Mouse (Mus musculus) gonadal fat pad, adult 2 months (tissue): ENCODE data around the gene Apol7a. TPM values are rescaled to one million over a fixed set of nuclear protein-coding genes. Genes with fewer than 3 reads are reported as not detected.

Experiments
- DNase-seq: peaks from one replicate; pipeline ENCODE4 v3.0.0-alpha.2; 2012; ENCODE audit warnings: low read depth
- polyA plus RNA-seq: library from polyadenylated mRNA; depleted of rRNA; stranded (reverse); fragments of >200 nt; gene quantifications from 2 replicates; pipeline ENCODE4 v1.2.3, GENCODE M21; 2012; rRNA removed

The Apol7a gene
- polyA plus RNA-seq, 1 experiment: 0.38 TPM

DNA sequence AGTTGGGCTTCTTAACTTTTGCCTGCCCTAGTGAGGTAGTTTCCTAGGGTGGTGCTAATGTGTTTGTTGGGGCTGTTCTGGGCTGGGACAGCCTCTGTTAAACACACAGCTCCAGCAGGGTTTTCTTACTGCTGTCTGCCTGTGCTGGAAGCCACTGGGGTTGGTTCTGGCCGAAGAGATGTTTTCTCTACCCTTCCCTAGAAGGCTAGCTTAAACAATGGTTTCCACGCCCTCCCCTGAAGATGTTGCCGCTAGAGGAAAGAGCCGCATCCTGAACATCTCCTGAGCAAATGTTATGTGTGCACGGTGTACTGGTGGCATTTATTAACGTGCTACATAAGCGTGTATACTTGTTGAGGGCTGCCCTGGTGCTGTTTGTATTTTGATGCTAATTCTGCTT lies 50.8 kb downstream of the Apol7a start:
- DNase-seq: no peak

DNA sequence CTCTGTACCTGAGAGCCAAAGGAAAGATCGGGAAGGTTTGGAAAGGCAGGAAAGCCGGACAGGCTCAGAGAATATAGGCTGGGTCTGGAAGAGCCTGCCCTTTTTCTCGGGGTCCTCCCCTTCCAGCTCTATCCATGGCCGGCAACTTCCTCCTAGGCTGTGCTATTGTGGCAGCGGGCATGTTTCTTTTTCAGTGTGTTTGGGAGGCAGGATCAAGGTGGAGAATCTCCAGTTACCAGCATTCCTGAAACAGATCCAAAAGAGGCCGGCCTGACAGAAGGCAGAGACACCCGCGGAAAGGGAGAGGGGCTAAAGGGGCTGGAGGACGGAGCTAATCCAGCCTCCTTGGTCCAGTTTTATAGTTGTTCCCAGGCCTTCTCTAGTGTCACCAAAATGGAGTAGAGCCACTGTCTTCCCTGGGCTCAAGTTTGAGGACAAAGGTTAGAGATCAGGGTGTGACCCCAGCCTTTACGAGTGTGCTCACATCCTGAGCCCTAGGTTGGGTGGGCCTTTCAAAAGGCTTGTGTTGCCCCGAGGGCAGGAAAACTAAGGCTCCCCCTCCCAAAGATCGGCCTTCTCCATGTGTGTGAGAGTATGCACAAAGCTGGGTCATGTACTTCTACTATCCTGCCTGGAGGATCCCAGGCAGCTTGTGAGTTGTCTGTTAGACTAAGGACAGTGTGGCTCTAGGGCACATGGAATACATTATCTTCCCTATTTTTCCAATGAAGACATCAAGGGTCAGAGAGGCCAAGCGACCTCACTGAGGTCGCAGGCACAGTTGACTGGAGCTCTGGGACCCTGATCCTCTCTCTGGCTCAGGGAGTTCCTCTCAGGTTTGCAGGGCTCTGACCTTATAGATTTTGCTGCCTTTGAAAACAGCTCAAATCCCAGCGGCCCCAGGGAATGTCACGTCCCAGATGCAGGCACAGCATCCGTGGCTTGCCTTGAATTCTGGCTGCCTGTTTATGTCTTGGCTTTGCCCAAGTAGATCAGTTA lies 54.5 kb downstream of the Apol7a start:
- no peak for DNase-seq

DNA sequence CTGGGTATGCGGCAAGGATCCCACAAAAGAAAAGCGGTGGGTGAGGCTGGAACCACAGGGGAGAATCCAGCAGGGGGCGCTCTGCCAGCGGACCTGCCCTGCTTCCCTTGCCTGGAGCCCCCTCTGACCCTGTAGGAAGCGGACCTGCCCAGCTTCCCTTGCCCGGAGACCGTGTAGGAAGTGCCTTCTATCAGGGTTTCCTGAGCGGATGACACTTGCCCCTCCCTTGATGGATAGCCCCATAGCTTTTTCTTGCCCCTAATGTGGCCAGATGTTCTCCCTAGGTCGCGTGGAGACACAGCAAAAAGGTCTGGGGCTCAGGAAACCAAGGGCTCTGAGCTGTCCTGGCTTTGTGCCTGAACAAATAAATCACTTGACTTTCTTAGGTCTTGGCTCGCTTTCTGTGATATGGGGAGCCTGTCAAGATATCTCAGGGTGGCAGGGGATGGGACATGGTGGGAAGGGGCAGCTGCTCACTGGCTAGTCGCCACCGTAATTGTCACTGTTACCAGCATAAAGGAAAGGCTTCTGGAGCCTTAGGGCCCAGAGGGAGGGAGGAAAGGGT lies 55.3 kb downstream of the Apol7a start:
- DNase-seq: no peak

GRCm38 (mm10) chr15:77342962-77343526 lies 55.9 kb downstream of the Apol7a start:
- no peak for DNase-seq

- DNase-seq: no peak
These were observed 56.9 kb downstream of the Apol7a start for GRCm38 (mm10) chr15:77342005-77342404.

GRCm38 (mm10) chr15:77340581-77340980 lies 58.3 kb downstream of the Apol7a start:
- DNase-seq: no peak

- no peak for DNase-seq
These were observed 59.9 kb downstream of the Apol7a start for GRCm38 (mm10) chr15:77338924-77339429.

- no peak for DNase-seq
These were observed 60.5 kb downstream of the Apol7a start for GRCm38 (mm10) chr15:77338451-77338850.

Other genes starting within 250 kb of the Apol7a start
- gene Rbfox2, start 92.1 kb downstream of the Apol7a start, polyA plus RNA-seq: 40.5 and 41.8 TPM in 2 replicates
- gene Apol9a, start 12.0 kb upstream of the Apol7a start, polyA plus RNA-seq: 1.0 and 1.4 TPM in 2 replicates
- 0.04 TPM in 1 of 2 replicates, not detected in the other for gene Apol7b, start 48.4 kb upstream of the Apol7a start, polyA plus RNA-seq
- not detected in 2 replicates for gene Apol10a, start 77.9 kb upstream of the Apol7a start, polyA plus RNA-seq
- not detected in 2 replicates for gene Apol11a, start 109.2 kb upstream of the Apol7a start, polyA plus RNA-seq
- 0.18 and 0.23 TPM in 2 replicates for gene Apol7c, start 134.2 kb upstream of the Apol7a start, polyA plus RNA-seq
- 0.26 TPM in 1 of 2 replicates, not detected in the other for gene 1700025B11Rik, start 162.8 kb upstream of the Apol7a start, polyA plus RNA-seq
- gene Apol10b, start 197.0 kb upstream of the Apol7a start, polyA plus RNA-seq: 1.1 and 1.4 TPM in 2 replicates
- gene Gm36245, start 200.1 kb upstream of the Apol7a start, polyA plus RNA-seq: 0.32 TPM in 1 of 2 replicates, not detected in the other
- gene Apol11b, start 244.2 kb upstream of the Apol7a start, polyA plus RNA-seq: 0.37 TPM in 1 of 2 replicates, not detected in the other